11 mouse cellular contexts compared by ENCODE assay signal in the genomic region with DNA sequence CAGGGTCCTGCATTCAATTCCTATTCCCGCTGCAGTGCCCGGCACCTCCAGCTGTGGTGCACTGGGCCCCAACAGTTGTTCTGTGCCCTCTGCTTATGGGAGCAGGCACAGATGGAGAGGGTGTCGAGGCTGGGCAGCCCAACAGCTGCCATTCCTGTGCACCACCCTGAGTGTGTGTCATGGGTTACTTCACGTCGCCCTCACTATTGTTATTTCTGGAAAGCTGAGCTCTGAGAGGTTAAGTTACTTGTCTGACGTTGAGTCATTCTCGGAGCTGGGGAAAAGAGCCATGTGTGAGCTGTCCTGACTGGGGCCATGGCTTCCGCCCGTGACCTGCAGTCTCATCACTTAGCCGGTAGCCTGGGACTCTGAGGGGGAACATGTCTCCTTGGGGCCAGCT. TPM values are rescaled to one million over a fixed set of nuclear protein-coding genes. Genes with fewer than 3 reads are reported as not detected.
DNase-seq lines count a peak whose midpoint lies in the region; ATAC-seq and TF ChIP-seq lines count a peak whose summit lies in the region.
"Had no signal": no experiment of that assay in that cellular context is flagged by ENCODE, and none has a peak within 500 bp of the region (broad histone marks: within the 10 kb centered on the region; RNA-seq: fewer than 3 reads in every experiment).

No protein-coding gene starts in this region.

- no peak for TF ChIP-seq POLR2A in lung, adult 2 months (IDR thresholded peaks at IDR 0.05; ENCODE audit: borderline replicate concordance, extremely low read depth, low read depth, low read length)

- H3K4me1 ChIP-seq in lung, adult 2 months (ENCODE audit: control insufficient read depth, insufficient read depth, low read length), result peaks cover 7% of the 10 kb centered on the region
- peaks cover 23% of the 10 kb centered on the region for H3K4me1 ChIP-seq in stomach, embryonic 15.5 days

- H3K9me3 ChIP-seq in stomach, embryonic 15.5 days, result no peaks in the 10 kb centered on the region
- H3K9me3 ChIP-seq: hindbrain, embryonic 12.5 days had no signal

- peak; percentile 14 for DNase-seq in lung, adult 2 months
- no peak for DNase-seq in lung, postnatal 14 days
- DNase-seq in adrenal gland, postnatal 36 days, result peak; percentile 60 to 63
- peak; percentile 27 for DNase-seq in heart, postnatal 4 days
- DNase-seq in right cerebral cortex, adult 2 months (ENCODE audit: low spot score in 2 of 2), result no peak
- DNase-seq in left cerebral cortex, postnatal 36 days (ENCODE audit: low spot score in 2 of 2), result no peak
- no peak for DNase-seq in right cerebral cortex, postnatal 25 days
- DNase-seq: thymus, postnatal 36 days had no signal

- ATAC-seq in stomach, embryonic 15.5 days (ENCODE audit: insufficient read depth, low FRiP score, low read depth), result no peak

- H3K27me3 ChIP-seq in stomach, embryonic 15.5 days (replicated peaks), result no peaks in the 10 kb centered on the region
- H3K27me3 ChIP-seq: hindbrain, embryonic 12.5 days had no signal

- H3K9ac ChIP-seq in stomach, embryonic 15.5 days, result no peak overlapping the region
- H3K9ac ChIP-seq: hindbrain, embryonic 12.5 days had no signal

- H3K36me3 ChIP-seq in stomach, embryonic 15.5 days, result no peaks in the 10 kb centered on the region
- H3K36me3 ChIP-seq: hindbrain, embryonic 12.5 days had no signal

- TF ChIP-seq CTCF in lung, adult 2 months (IDR thresholded peaks at IDR 0.05; ENCODE audit: insufficient read depth, low read length), result no peak

- intact Hi-C loops in left cerebral cortex, postnatal 36 days (cut with DNase I), result no loop called here

- H3K4me2 ChIP-seq in stomach, embryonic 15.5 days, result no peak overlapping the region
- H3K4me2 ChIP-seq: hindbrain, embryonic 12.5 days had no signal

- no peak overlapping the region for H3K4me3 ChIP-seq in lung, adult 2 months (replicated peaks; ENCODE audit: extremely low read depth, low read depth, low read length)
- no peak overlapping the region for H3K4me3 ChIP-seq in stomach, embryonic 15.5 days (replicated peaks)
- H3K4me3 ChIP-seq: hindbrain, embryonic 12.5 days had no signal

- 58% methylated on average over 10 of the region's 10 CpGs for whole genome bisulfite sequencing in lung, adult 2 months
- WGBS in stomach, embryonic 15.5 days, result 53% methylated on average over 10 of the region's 10 CpGs

- H3K27ac ChIP-seq in stomach, embryonic 15.5 days, result peak overlapping the region; percentile 96
- H3K27ac ChIP-seq: hindbrain, embryonic 12.5 days had no signal

RNA-seq across cellular contexts. Expression of a gene that starts 17.2 kb away (rescaled TPM):
- polyA plus RNA-seq in lung, adult 2 months (2012; rRNA removed), result 0.22 and 0.33 TPM in 2 replicates
- 10 to 100 TPM; 14.1 to 17.5 TPM for total RNA-seq in adrenal gland, postnatal 36 days (2021)
- under 1 TPM; 0.33 to 0.47 TPM for total RNA-seq in heart, postnatal 4 days (2021)
- polyA plus RNA-seq in stomach, embryonic 15.5 days (2015; fragmentation: Nextera tagmentation; extraction: Ambion mirVana), result 1.4 and 1.5 TPM in 2 replicates
- 10 to 100 TPM; 14.7 to 25.3 TPM for total RNA-seq in left cerebral cortex, postnatal 36 days (2021)
- total RNA-seq: megakaryocyte-erythroid progenitor cell, adult 5-6 weeks had no signal

Comparison
In these comparisons a context has a peak if more than half of its experiments do, and no peak if none do; other contexts are left out.
1. DNase-seq: peak in lung, adult 2 months (single experiment), adrenal gland, postnatal 36 days (2 of 2) and heart, postnatal 4 days (single experiment); none in lung, postnatal 14 days (single experiment), right cerebral cortex, adult 2 months (0 of 2), left cerebral cortex, postnatal 36 days (0 of 2) and right cerebral cortex, postnatal 25 days (single experiment).
2. RNA of a gene that starts 17.2 kb away (total RNA-seq): 14.7 to 25.3 TPM in left cerebral cortex, postnatal 36 days and 14.1 to 17.5 TPM in adrenal gland, postnatal 36 days; 0.33 to 0.47 TPM in heart, postnatal 4 days; every median in the first group is over 10 times any median in the second.